Mouse (Mus musculus): ENCODE measurements around the gene Gm20521.
A peak's percentile ranks its signal among the peaks of the same experiment; 100 is the strongest.

The Gm20521 gene

GRCm38 (mm10) chr14:54893651-54894181 is 10.5 kb downstream of the Gm20521 start:
- DNase-seq (ENCODE audit: low spot score), result peak; percentile 99

GRCm38 (mm10) chr14:54894296-54895151 is 11.3 kb downstream of the Gm20521 start:
- peak; percentile 62 for DNase-seq (ENCODE audit: low spot score)

DNA sequence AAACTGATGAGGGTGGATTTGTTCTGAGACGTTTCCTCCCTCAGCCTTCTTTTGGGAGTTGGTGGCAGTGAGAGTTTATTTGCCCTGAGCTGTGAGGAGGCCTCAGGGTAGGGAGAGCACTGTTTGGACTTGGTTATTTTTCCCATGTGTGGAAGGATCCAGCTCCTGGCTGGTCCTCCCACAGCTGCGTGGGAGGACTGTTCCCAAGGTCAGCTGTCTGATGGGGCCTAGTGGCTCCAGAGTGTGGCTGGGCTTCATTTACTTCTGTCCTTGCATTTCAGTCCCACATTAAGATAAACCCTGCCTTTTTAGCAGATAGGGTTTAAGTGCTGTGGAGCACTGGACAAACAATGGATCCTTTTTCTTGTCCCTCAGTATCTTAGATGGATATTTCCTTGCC is 14.2 kb downstream of the Gm20521 start:
- no peak for DNase-seq (ENCODE audit: low spot score)

DNA sequence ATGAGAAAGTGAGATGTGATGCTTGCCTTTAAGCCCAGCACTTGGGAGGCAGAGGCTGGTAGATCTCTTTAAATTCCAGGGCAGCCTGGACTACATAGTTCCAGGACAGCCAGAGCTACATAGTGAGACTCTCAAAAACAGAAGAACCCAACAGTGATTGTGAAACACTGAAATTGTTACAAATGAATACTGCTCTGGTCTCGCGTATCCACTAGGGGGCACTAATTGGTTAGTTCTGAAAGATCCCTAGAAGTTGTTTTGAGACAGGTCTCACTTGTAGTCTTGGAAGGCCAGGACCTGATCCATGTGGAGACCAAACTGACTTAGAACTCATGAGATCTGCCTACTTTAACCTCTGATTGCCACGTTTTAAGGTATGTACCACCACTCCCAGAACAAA is 17.1 kb downstream of the Gm20521 start:
- DNase-seq (ENCODE audit: low spot score), result peak; percentile 91

DNA sequence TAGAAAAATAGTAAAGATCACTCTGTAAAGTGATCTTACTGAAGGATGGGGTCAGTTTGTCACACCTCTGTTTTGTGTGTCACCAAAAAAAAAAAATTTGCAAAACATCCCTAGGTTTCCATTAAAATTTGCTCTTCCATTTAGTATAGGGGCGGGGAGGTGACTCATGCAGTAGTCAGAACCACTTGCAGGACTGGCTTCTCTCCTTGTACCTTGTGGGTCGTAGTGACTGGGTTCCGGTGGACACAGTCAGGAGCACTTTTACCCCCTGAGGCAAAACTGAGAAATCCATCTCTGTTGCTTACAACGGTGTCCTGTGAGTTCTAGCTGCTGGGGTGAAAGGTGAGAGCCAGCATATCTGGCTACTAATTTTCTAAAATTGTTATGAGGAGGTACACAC is 20.4 kb downstream of the Gm20521 start:
- DNase-seq (ENCODE audit: low spot score), result no peak

- no peak for DNase-seq (ENCODE audit: low spot score)
These were observed 25.4 kb downstream of the Gm20521 start for GRCm38 (mm10) chr14:54908682-54909081.

DNA sequence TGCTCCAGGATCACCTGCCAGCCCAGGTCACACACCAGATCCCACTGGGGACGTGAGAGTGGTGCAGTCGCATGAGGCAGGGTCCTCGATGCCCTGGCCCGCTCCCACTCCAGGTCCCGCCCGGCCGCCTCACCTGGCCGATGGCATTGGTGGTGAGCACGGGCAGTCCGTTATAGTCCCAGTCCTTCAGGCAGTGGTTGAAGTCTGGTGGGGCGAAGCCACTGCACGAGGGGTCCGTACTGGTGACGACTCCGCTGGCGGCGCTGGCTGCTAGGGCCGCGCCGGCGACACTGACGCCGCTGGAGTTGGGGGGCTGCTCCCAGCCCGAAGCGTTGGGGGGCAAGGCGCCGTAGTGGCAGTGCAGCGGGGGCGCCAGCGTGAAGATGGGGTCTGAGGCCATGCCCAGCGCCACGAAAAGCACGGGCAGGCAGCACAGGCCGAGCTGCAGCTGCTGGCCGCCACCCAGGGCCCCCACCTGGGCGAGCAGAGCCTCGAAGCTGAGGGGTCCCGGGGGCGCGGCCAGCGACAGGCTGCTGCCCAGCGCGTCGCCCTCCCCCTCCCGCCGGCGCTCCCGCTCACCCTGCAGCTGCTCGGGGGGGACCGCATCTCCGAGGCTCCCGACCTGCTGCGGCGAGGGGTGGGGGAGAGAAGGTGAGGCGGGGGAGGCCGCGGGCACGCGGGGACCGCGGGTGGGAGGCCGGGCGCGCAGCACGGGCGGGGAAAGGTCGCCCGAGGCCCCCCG is 29.0 kb downstream of the Gm20521 start:
- peak; percentile 44 for DNase-seq (ENCODE audit: low spot score)

DNA sequence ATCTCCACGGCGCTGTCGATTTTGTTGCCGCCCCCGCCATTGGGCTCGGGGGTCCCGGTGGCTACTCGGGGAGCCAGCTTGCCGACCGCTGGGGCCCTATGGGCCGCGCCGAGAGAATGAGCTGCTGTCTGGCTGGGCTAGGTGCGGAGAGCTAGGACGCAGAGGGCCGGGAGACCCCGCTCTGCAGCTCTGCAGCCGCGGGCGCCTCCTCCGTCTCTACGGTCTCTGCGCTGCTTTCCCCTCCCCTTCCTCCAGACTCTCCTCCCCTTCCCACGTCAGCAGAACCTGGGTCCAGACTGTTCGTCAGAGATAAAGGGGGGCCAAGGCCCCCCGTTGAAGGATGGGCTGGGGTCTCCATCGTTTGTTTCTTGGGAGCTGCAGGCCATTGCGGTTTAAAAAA is 29.6 kb downstream of the Gm20521 start, which contains the start of gene Slc22a17:
Gene Slc22a17, minus strand, starts transcription at position 247 of the 400 bp plus-strand sequence.
- DNase-seq (ENCODE audit: low spot score), result peak; percentile 89

GRCm38 (mm10) chr14:54913343-54913742 is 30.1 kb downstream of the Gm20521 start:
- peak; percentile 20 for DNase-seq (ENCODE audit: low spot score)

DNA sequence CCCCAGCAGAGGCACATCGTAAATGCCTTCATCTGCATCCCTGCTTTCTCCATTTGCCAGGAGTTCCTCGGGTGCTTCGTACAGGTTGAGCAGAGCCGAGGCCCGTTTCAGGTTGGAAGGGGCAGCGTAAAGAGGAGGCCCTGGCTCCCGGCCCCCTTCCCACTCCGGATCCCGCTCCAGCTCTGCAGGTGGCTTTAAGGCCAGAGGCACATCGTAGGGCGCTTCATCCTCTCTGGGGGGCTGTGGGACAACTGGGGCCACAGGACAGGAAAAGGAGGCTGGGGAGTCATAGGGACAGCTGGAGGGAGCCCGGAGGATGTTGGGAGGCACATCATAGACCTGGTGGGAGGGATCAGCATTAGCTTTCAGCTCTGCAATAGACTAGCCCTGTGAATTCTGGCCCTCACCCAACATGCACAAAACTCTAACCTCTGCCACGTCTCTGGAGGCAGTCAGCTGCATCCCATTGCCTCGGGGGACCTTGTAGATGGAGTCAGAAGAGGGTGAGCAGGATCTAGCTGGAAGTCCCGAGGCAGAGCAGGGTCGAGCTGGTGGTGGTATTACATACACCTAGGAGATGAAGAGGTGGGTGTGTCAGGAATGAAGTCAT is 36.9 kb downstream of the Gm20521 start:
- no peak for DNase-seq (ENCODE audit: low spot score)

DNA sequence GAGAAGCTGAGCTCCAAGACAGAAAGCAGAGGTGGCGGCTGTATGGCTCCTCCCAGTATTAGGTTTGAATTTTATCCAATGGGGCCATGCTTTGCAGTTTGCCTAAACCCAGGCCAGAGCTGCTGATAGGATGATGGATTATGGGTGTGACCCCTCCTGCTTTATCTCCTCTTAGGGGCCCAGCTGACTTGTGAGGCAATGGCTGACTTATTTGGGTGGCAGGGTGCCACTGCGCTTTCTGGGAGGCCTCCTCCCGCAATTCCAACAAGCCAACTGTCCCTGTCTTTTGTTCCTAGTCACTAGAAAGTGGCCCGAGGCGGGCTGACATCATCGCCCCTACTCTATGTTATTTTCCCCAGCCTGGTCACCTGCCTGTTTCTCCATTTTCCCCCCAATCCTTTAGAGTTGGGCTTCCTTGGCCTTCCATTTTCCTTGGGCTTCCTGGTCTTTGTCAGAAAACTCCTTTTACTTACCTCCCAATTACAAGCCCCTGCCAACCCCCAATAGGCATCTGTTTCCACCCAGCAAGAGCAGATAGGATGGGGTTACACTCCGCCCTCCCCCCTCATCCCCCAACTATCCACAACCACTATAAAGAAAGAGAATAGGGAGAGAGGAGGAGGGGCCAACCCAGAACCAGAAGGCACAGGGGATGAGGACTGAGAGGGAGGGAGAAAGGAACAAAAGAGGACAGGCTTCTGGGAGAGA is 41.6 kb downstream of the Gm20521 start:
- DNase-seq (ENCODE audit: low spot score), result peak; percentile 85

DNA sequence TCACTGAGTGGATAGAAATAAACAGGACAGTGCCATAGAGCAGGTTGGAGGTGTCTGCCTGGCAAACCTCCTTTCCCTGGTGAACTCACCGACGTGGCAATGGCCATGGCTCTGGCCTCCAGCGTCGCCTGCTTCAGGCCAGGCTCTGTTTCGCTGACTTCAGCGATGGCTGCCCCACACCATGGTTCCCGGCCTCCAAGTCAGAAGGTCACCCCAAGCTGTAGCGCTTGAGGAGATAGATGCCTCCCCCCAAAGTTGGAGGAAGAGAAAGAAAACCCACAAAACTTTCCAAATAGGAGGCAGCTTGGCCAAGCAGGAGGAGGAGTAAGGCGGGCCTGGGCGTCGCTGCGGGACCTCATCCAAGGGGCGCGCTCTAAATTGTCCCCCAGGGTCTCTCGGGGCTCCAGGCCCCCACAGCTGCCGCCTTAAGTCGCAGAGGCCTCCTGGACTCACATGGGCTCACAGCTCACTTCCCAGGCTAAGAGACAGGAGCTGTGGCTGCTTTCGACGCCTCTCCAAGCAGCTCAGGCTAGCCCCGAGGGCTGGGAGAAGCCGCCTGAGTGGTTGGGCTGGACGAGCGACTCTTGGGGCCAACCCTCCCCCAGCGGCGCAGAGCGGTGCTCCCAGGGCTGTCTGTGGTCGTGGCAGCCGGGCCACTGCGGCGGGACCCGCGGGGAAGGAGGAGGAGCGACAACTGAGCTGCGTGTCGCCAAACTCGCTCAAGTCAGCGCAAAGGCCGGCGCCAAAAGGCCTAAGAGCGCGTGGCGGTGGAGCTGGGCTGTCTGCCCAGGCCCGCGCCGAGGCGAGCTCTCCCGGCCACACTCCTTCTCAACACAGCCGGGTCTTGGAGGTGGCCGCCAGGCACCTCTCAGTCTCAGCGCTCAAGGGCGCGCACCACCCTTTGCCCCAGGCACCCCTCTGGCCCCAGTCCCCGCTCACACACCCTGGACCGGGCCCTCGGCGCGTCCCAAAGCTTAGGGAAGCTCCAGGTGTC is 42.4 kb downstream of the Gm20521 start, which contains the start of gene Efs:
Gene Efs, minus strand, starts transcription at position 778 of the 994 bp plus-strand sequence.
- DNase-seq (ENCODE audit: low spot score), result peak; percentile 75

GRCm38 (mm10) chr14:54926401-54927158 is 43.3 kb downstream of the Gm20521 start:
- peak; percentile 89 for DNase-seq (ENCODE audit: low spot score)

GRCm38 (mm10) chr14:54927296-54927695 is 44.1 kb downstream of the Gm20521 start:
- peak; percentile 20 for DNase-seq (ENCODE audit: low spot score)

GRCm38 (mm10) chr14:54929801-54930200 is 46.6 kb downstream of the Gm20521 start:
- DNase-seq (ENCODE audit: low spot score), result no peak

GRCm38 (mm10) chr14:54930431-54930830 is 47.2 kb downstream of the Gm20521 start:
- DNase-seq (ENCODE audit: low spot score), result no peak

DNA sequence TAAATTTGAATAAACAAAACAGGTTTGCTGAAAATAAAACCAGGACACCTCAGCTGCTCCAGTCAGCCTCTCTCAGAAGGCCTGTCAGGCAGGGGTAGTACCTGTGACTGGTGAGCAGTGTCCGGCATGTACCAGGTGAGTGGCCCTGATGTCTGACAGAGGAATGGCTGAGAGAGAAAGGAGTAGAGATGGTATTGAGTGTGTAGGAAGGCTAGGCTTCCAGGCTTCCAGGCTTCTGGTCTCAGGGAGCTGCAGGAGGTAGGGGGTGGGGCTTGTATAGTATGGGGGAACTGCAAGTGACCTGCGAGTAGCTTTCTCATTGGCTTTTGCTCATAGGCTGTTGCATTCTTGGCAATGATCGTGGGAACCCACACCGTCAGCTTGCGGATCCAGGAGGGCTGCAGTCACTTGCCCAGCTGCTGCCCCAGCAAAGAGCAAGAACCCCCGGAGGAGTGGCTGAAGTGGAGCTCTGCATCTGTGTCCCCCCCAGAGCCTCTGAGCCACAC is 49.5 kb downstream of the Gm20521 start, which contains the start of gene Il25:
Gene Il25, plus strand, starts transcription at position 51 of the 506 bp plus-strand sequence.
- DNase-seq (ENCODE audit: low spot score), result no peak

- peak; percentile 28 for DNase-seq (ENCODE audit: low spot score)
These were observed 52.9 kb downstream of the Gm20521 start, which contains the start of gene Cmtm5 for GRCm38 (mm10) chr14:54935904-54936830. Gene Cmtm5 (plus strand): TSS chr14:54936261.
